Mouse (Mus musculus): ENCODE results near the gene Trmt5.

Trmt5 gene

DNA sequence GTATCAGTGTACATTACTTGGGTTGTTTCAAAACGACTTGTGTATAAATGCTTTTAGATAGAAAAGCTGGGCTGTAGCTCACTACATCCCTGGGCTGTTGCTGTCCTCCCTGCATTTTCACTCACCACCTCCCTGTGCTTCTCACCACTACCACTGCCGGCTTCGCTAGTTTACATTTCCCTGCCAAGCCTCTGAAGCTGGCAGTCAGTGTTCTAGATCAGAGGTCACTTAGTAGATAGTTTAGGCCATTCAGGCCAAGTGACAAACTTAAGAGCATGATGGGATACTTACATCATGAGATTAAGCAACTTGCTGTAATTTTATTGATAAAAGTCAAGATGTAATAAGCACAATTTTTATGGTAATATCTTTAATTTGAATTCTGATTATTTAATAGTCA lies 11.6 kb downstream of the Trmt5 start:
- no peak for ATAC-seq (ENCODE audit: insufficient number of reproducible peaks, low FRiP score, low TSS enrichment)

GRCm38 (mm10) chr12:73269933-73270332 lies 16.6 kb downstream of the Trmt5 start:
- no peak for ATAC-seq (ENCODE audit: insufficient number of reproducible peaks, low FRiP score, low TSS enrichment)

DNA sequence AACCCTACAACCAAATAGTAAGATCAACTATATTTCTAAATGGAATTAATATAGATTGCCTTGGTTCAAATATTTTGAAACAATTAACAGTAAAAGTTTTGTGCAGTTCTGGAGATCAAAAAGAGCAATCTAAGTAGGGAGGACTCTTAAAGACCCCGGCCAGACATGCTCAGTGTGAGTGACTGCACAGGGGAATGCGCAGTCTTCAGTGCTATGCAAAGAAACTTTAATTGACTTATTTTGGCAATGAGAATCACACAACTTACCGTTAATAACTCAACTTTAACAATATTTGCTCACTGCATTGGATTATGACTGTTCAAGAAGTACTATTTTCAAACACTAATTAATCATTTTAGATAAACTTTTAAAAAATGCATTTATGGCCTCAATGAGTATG lies 17.0 kb downstream of the Trmt5 start:
- no peak for ATAC-seq (ENCODE audit: insufficient number of reproducible peaks, low FRiP score, low TSS enrichment)

DNA sequence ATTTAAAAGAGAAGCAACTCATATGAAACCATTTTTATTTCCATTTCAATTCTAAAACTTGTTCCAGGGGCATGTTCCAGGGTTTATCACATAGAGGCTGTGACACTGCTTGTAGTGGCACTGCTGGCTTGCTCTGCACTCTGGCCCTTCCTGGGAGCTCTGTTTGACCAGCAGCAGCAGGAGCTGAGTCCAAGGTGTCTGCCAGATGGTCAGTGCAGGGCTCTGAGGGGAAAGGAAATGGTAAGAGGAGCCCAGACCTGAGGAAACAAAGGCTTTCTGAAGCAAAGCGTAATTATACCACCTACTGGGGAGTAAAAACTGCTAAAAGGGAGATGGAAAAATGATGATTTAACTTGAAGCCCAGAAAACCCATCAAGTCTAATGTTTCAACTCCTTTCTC lies 18.0 kb downstream of the Trmt5 start:
- ATAC-seq (ENCODE audit: insufficient number of reproducible peaks, low FRiP score, low TSS enrichment) = peak; percentile 61; the same call in 1 of the 2 replicates

GRCm38 (mm10) chr12:73266597-73266996 lies 19.9 kb downstream of the Trmt5 start:
- ATAC-seq (ENCODE audit: insufficient number of reproducible peaks, low FRiP score, low TSS enrichment) = no peak

- ATAC-seq (ENCODE audit: insufficient number of reproducible peaks, low FRiP score, low TSS enrichment) = no peak
Measured at GRCm38 (mm10) chr12:73265381-73265978, 21.0 kb downstream of the Trmt5 start.

GRCm38 (mm10) chr12:73260339-73260738 lies 26.2 kb downstream of the Trmt5 start:
- no peak for ATAC-seq (ENCODE audit: insufficient number of reproducible peaks, low FRiP score, low TSS enrichment)

DNA sequence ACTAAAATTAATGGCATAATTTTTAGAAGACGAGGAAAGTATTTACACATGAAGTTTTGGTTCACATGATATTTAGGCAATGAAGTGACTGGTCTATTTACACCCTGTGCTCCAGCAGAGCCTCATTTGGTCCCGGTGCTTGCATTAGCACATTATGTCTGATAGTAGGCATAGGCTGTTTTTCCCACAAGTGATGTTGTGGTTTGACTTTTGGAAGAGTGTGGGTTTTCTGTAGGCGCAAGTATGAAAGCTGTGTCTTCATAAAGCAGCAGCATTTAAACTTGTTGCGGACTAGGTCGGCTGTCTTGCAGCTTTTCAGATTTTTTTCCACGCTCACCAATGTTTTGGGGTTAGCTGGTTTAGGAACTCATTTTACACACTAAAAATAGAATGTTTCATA lies 27.2 kb downstream of the Trmt5 start:
- no peak for ATAC-seq (ENCODE audit: insufficient number of reproducible peaks, low FRiP score, low TSS enrichment)

DNA sequence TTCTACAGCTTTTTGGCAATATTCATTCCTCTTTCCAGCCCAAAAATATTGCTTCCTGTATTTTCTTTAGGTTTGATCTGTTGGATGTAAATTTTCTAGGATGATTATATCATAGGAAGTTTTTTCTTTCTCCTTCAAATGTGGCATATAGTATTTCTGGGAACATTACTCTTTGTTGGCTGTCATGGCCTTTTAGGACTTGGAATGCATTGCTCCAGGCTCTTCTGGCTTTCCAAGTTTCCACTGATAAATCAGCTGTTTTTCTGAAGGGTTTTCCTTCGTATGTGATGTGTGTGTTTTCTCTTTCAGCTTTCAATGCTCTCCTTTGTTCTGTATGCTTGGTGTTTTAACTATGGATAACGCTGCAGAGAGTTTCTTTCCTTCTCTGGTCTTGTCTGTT lies 31.5 kb downstream of the Trmt5 start:
- no peak for ATAC-seq (ENCODE audit: insufficient number of reproducible peaks, low FRiP score, low TSS enrichment)

DNA sequence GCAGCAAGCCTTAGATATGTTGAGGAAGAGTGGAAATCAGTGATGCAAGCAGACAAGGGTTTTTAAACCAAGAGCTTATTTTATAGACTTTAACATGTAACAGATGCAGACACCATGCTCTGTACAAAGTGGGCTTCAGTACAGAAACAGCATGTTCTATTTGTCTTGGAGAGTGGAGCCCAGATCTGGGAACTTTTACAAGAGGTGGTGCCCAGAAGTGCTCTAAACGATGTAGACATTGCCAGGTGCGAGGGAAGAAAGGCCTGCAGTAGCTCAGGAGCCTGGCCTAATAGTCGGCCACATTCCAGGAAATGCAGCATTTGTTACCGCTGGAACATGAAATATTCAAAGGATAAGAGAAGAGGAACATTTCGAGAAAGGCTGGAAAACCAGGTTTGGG lies 40.8 kb downstream of the Trmt5 start:
- no peak for ATAC-seq (ENCODE audit: insufficient number of reproducible peaks, low FRiP score, low TSS enrichment)

GRCm38 (mm10) chr12:73241960-73242359 lies 44.5 kb downstream of the Trmt5 start:
- ATAC-seq (ENCODE audit: insufficient number of reproducible peaks, low FRiP score, low TSS enrichment) = no peak

DNA sequence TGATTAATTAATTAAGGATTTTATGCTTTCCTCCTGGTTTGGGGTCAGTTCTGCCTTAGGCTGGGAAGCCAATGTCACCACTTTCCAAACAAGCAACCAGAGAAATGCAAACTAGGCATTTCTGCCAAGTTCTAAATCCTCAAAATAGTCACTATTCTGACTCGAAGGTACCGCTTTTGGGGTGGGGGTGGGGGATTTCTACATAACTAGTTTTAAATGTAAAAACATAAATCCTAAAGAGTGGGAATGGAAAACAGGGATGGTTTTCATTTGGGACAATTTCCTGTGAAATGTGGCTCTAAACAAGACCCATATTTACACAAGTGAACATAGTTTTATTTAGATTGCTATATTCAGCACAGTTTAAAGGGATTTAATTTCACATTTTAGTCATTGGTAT lies 53.9 kb downstream of the Trmt5 start:
- no peak for ATAC-seq (ENCODE audit: insufficient number of reproducible peaks, low FRiP score, low TSS enrichment)

DNA sequence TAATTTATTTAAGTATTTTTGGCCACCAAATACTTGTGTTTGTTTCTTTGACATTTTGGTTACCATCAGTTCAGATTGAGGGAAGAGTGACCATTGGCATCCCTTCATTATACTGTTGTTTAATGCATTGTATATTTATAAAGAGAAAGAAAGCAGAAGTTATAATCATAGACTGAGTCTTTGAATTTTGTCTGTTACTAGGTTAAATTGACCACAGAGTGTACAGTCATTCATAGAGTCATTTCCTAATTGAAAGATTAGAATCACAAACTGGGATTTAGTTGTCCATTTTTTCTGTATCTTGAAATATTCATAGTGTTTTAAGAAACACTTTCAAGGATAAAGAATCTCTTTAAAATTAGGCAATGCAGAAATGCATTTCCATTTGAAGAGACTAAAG lies 55.0 kb downstream of the Trmt5 start:
- ATAC-seq (ENCODE audit: insufficient number of reproducible peaks, low FRiP score, low TSS enrichment) = no peak

GRCm38 (mm10) chr12:73230196-73230595 lies 56.3 kb downstream of the Trmt5 start:
- no peak for ATAC-seq (ENCODE audit: insufficient number of reproducible peaks, low FRiP score, low TSS enrichment)

All from cerebellum, adult (tissue).